Mouse (Mus musculus) megakaryocyte, adult 5-6 weeks (primary cell): ENCODE results near the gene Ggact. TPM values are rescaled to one million over a fixed set of nuclear protein-coding genes. Genes with fewer than 3 reads are reported as not detected.
A peak's percentile ranks its signal among the peaks of the same experiment; 100 is the strongest.

Source experiments
- ATAC-seq: 2 replicates; pipeline ENCODE4 v1.8.0; 2016; ENCODE audit warnings: mild to moderate bottlenecking, inconsistent platforms; ENCODE audit not compliant: poor library complexity, severe bottlenecking
- total RNA-seq, 2 experiments: library from RNA; stranded (forward) in 1 of 2; stranded (reverse) in 1 of 2; fragments of 153-499, 151-499 nt in 1 of 2; fragments of 221-1000, 200-1000 nt in 1 of 2; gene quantifications; 2 replicates each; pipeline versions ENCODE4 v1.2.3 to v1.2.4; 2015 to 2017

Gene Ggact
- total RNA-seq, 2 experiments from 2014 or later = 0.51 to 0.65 TPM

DNA sequence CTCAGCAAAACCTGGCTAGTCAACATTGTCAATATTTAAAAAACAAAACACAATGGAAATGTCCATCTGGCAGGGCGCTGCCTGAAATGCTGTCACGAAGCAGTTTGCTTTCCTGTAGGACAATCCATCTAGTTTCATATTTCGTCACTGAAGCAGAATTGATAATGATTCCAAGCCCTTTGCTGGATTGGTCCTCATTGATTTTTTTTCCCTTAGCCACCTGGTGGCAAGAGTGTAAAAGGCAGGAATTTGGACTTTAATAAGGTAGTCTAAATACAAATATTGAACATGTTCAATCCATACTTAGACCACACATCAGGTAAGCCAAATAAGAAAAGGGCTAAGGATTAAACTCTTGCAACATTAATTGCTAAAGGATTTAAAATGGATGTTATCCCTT lies 12.4 kb downstream of the Ggact start:
- ATAC-seq = no peak

DNA sequence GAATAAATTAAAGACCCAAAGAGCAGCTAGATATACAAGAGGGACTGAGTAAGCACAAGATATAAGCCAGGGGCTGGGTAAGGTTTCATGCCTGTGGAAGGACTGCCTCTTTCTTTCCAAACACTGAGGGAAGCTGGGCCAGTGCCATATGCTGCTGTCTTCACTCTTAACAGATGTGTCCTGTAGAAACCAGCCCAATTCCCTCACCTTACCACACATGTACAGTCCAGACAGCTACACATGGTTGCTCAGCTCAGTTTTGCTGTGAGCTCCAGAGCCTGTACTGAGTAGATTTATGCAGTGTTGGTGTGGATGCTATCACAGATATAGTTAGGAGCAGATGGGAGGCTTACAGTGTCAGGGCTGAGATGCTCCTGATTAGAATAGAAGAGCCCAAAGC lies 12.9 kb downstream of the Ggact start:
- ATAC-seq = no peak

GRCm38 (mm10) chr14:122898550-122898949 lies 15.0 kb downstream of the Ggact start:
- ATAC-seq = no peak

DNA sequence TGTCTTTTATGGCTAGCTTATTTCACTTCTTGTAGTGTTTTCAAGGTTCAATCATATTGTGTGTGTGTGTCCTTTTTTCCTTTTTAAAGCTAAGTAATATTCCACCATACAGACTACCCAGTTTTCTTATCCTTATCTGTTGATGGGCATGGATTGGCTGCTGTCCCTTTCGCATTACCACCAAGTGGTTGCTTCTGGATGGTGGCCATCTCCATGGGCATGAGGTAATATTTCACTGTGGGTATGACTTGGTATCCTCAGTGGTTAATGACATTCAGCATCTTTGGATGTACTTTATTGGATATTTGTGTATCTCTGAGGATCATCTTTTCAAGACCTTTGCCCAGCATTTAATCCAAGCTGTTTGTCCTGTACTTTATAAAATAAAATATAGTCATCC lies 17.5 kb downstream of the Ggact start:
- ATAC-seq = no peak

DNA sequence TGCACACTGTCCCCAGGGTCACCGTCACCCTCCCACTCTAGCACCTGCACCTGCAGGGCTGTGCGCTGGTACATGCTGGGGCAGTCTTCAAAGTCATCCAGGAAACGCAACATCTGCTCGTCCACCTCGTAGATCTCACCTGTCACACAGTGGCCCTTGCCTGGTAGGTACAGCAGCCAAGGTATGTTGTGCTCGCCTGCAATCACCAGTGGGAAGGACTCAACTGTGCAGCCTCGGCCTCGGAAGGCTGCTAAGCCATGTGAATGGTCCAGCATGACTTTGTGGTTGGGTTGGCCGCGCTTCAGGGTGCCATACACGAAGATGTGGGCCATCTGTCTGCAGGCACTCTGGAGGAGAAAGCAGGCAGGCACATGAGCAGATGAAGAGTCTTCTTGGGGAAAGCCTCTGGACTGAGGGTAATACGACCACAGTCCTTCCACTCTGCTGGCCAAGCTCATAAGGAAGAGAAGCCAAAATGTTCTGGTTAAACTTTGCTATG lies 22.0 kb downstream of the Ggact start:
- ATAC-seq = no peak

DNA sequence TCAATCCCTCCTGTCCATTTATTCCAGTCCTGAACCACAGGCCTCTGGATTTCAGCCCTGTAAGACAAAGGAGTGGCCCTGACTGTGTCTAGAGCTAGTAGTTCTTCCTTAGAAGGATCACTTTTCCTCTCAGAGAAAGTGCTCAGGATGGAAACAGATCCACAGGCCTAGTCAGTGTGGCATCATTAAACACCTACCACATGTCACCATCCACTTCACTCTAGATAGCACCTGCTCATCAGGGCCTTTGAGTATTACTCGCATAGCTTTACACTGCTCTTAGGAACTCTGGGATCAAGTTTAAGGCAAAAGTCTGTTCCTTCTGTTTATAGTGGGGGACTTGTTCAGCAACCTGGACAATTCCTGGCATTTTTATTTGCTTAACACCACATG lies 25.1 kb downstream of the Ggact start:
- no peak for ATAC-seq

GRCm38 (mm10) chr14:122887702-122888479 lies 25.7 kb downstream of the Ggact start:
- ATAC-seq = no peak

DNA sequence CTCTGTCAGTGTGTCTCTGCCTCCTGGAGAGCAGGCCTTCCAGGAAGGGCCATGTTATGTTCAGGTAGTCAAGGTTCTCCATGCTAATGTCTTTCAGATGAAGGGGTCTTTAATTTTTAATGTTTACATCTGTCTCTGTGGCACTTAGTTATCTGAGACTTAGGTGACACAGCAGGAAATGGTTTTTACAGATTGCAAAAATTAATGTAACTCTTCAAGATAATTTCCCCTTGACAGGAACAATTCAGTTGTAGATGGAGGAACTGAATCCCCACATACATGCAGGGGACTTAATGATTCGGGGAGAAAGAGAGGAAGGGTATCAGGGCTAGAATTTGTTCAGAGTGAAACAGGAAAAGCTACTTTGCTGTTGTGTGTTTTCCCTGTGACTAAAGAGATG lies 26.3 kb downstream of the Ggact start:
- ATAC-seq = no peak

GRCm38 (mm10) chr14:122885893-122886292 lies 27.7 kb downstream of the Ggact start:
- ATAC-seq = no peak

- ATAC-seq = no peak
Observed at GRCm38 (mm10) chr14:122883821-122884584, 29.6 kb downstream of the Ggact start.

- no peak for ATAC-seq
Observed at GRCm38 (mm10) chr14:122883410-122883806, 30.1 kb downstream of the Ggact start.

DNA sequence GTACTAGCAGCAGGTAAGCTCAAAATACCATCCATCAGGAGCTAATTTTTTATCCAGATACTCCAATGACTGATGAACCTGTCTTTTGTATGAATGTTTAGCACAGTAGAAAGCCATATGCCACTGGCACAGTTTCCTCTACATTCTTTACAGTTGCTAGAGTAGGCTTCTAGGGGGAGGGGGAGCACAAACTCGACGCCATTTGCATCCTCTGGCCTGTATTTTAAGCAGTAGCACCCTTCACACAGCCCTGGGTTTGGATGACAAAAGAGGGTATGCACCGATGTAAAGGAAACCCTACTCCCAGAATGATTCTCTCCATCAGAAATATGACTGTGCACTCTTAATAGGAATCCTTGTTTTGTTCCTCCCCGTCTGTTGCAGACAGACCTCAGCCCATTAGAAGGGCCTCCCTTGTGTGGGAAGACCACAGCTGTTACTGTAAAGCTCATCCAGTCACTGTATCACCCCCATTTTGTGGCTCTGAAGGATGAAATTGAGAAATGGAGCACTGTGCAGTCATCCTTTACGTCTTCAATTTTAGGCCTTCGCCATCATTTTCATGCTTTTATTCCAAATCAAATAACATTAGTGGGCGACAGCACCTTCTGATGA lies 30.7 kb downstream of the Ggact start:
- no peak for ATAC-seq

GRCm38 (mm10) chr14:122882201-122882639 lies 31.3 kb downstream of the Ggact start:
- no peak for ATAC-seq

DNA sequence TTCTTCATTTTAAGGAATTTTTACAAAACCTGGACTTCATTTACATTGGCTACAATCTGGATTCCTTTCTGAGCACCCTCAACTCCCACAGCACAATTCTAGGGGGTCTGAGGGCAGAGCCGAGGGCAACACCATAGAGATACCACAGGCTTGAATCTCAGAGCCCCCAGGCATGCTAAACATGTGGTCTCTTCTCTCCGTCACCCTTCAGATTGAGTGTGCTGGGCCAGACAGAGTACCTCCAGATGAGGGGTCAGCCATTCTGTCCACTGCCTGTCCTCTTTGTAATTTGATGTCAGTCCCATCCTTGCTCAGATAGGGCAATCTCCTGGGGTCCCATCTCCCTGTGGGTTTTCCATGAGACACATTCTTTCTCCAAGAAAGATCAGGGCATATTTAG lies 31.9 kb downstream of the Ggact start:
- ATAC-seq = no peak

- ATAC-seq = no peak
Observed at GRCm38 (mm10) chr14:122880291-122880690, 33.3 kb downstream of the Ggact start.

GRCm38 (mm10) chr14:122877787-122878186 lies 35.8 kb downstream of the Ggact start:
- ATAC-seq = no peak

DNA sequence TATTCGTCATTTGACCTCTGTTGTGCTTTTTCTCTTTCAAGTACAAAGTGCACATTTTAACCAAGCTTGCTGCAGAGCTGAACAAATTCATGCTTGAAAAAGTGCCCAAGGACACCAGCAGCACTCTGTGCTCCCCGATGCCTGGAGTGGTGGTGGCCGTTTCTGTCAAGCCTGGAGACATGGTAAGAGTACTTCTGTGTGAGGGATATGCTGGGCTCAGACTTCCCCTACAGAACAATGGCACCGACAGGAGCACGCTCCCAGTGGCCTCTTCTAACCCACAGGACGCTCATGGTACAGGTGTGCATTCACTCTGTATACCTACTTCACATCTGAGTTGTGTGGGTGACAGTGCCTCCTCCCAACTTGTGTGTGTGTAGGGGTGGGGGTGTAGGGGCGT lies 36.8 kb downstream of the Ggact start:
- ATAC-seq = no peak

GRCm38 (mm10) chr14:122876163-122876562 lies 37.4 kb downstream of the Ggact start:
- peak; percentile 82 for ATAC-seq

DNA sequence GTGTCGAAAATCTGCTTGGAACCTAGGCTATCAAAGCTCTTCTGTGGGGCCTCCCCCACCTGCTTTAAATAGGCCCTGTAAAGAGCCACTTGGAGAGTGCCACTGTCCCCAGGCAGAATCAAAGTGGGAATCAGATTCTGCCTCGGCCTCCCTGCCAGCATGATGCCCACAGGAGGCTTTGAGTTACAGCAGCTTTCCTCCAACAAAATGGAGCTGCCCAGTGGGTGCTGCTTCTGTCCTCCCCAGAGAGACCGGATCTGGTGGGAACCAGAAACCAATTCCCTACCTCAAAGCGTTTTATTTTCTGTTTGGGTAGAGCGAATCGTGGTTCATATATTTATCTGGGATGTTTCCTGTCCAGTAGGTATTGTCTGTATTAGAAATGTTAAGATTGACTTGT lies 37.9 kb downstream of the Ggact start:
- ATAC-seq = no peak

- ATAC-seq = no peak
Observed at GRCm38 (mm10) chr14:122875056-122875455, 38.5 kb downstream of the Ggact start.

DNA sequence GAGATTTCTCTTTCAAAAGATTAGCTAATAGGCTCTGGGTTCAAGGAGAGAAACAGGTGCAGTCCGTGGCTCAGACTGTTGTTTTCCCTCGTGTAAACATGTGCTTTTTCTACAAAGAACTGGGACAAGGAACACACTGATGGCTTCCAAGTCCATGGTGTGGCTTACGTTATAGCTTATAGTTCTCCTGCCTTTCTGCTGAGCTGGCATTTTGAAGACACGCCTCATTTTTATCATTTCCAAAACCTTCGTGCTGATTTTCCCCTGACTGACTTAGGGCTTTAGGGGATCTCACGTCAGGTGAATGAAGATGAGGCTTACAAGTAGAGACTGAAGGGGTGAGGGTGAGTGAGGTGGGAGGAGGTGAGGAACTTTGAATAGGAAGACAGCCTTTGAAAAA lies 40.9 kb downstream of the Ggact start:
- ATAC-seq = no peak
